Comparison of ENCODE assay signal across 18 mouse cellular contexts in genomic region chr5:22335408-22335807, GRCm38 (mm10).
"Had no signal": no experiment of that assay in that cellular context is flagged by ENCODE, and none has a peak within 500 bp of the region (broad histone marks: within the 10 kb centered on the region; RNA-seq: fewer than 3 reads in every experiment).

No protein-coding gene starts in this region.

- H3K4me2 ChIP-seq: lung, embryonic 14.5 days; midbrain, embryonic 12.5 days; neural tube, embryonic 13.5 days; neural tube, embryonic 15.5 days had no signal

- H3K27me3 ChIP-seq: neural tube, embryonic 15.5 days had no signal

- H3K36me3 ChIP-seq: midbrain, embryonic 10.5 days; midbrain, embryonic 12.5 days; neural tube, embryonic 13.5 days; neural tube, embryonic 15.5 days had no signal

- H3K4me3 ChIP-seq: midbrain, embryonic 10.5 days; midbrain, embryonic 12.5 days; myocyte; neural tube, embryonic 13.5 days; neural tube, embryonic 15.5 days had no signal

- DNase-seq: lung, embryonic 14.5 days; lung, postnatal 10 days; lung, postnatal 4 days; midbrain, embryonic 14.5 days; retina, postnatal 1 day; right cerebral cortex, adult 18-20 months; right cerebral cortex, postnatal 25 days; right cerebral cortex, postnatal 4 days; spleen, adult 18-20 months; thymus, adult 18-20 months; thymus, postnatal 14 days; thymus, postnatal 36 days had no signal

- H3K9ac ChIP-seq: lung, embryonic 14.5 days; midbrain, embryonic 12.5 days; neural tube, embryonic 13.5 days; neural tube, embryonic 15.5 days had no signal

- H3K4me1 ChIP-seq: midbrain, embryonic 10.5 days had no signal

- ATAC-seq: midbrain, embryonic 16.5 days had no signal

- H3K27ac ChIP-seq: midbrain, embryonic 10.5 days; midbrain, embryonic 12.5 days; neural tube, embryonic 13.5 days; neural tube, embryonic 15.5 days had no signal
